Mouse (Mus musculus) cortical plate, adult 2 months (tissue): ENCODE data around the gene Rgs10.

Source experiments
- CTCF ChIP-seq: fragments of 200-500 bp; IDR thresholded peaks from 2 replicates; pipeline ENCODE4 v1.5.1; 2011; ENCODE audit warnings: mild to moderate bottlenecking, control low read depth, low read length; ENCODE audit not compliant: insufficient read depth; ENCODE audit errors: extremely low read depth
- POLR2A ChIP-seq: fragments of 200-500 bp; IDR thresholded peaks from 2 replicates; pipeline ENCODE4 v1.6.1; 2011; ENCODE audit warnings: mild to moderate bottlenecking, low read length, control low read depth; ENCODE audit not compliant: insufficient read depth; ENCODE audit errors: extremely low read depth

- TF ChIP-seq POLR2A = no peak
- no peak for TF ChIP-seq CTCF
These were observed 10.3 kb downstream of the Rgs10 start for GRCm38 (mm10) chr7:128408265-128408664.
